Mouse (Mus musculus) lung, postnatal 0 days (tissue): ENCODE measurements at regions not wholly inside any gene's neighbourhood (a gene's known extent, or its start where the extent isn't known, plus 50 kb on each side); places are given as distances from the start of the nearest gene placed in this dataset.

Source experiments
- CTCF ChIP-seq: IDR thresholded peaks from 2 replicates; pipeline ENCODE4 v1.5.1; 2016; ENCODE audit warnings: antibody characterized with exemption, mild to moderate bottlenecking
- EP300 ChIP-seq: IDR thresholded peaks from 2 replicates; pipeline ENCODE4 v1.6.1; 2016; ENCODE audit warnings: antibody characterized with exemption, mild to moderate bottlenecking, control low read depth

- TF ChIP-seq CTCF: no peak
- TF ChIP-seq EP300: no peak
Observed at GRCm38 (mm10) chr17:49245013-49245412, 183.1 kb upstream of the Mocs1 start.
